Mouse (Mus musculus): ENCODE data around the gene Klf11.
"Not testable (repeated sequence)": the region's sequence is repeated elsewhere in the genome, so short reads cannot be mapped to it uniquely, and the experiment has no call there.

Klf11 gene

DNA sequence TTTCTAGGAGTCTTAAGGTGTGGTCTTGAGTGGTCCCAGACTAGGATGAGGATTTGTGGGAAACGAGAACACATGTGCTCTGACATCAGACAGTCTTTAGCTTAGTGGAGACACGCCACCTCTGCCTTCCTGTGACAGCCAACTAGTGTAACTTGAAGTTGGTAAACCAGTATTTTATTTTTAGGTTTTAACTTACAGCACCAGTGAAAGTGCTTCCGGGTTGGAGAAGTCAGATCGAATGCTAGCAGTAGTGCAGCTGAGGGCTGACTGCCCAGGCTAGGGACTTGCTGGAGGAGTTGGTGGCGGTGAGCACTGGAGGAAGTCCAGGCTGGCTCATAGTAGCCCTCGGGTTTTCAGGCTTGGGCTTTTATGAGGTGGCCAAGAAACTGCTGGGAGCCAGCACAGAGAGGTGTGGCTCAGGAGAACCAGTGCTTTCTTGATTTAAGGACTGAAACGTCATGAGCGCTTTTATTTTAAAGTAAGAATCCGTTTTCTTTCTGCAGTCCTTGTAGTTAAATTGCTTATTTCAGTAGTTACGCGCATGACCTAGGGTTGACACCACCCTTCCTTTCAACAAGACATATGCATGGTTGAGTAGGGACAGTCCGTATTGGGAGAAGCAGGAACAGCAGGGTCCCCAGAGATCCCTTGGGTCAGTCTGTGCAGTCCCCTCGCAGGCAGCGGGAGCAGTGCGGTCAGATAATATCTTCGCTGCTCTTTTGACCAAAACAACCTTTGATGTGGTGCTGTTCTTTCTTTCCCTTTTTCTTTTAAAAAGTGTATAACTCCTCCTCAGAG lies 3.2 kb downstream of the Klf11 start:
- no peak for DNase-seq (ENCODE audit: low read depth, low spot score)

GRCm38 (mm10) chr12:24656436-24656835 lies 5.4 kb downstream of the Klf11 start:
- no peak for DNase-seq (ENCODE audit: low read depth, low spot score)

DNA sequence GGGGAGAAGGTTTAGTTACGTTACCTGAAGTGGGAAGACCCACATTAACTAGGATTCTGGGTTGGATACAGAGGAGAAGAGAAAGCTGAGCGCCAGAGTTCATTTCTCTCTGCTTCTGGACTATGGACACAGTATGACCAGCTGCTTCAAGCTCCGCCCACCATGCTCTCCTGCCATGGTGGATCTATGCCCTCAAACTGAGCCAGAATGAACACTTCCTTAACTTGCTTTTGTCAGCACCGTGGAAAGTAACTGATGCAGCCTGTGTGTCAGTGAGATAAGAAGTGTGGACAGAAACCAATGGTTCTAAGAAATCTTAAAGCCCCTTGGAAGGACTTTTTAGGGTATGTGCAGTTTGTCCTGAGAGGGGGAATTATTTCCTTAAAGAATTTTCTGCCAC lies 7.9 kb downstream of the Klf11 start:
- DNase-seq (ENCODE audit: low read depth, low spot score), result no peak

DNA sequence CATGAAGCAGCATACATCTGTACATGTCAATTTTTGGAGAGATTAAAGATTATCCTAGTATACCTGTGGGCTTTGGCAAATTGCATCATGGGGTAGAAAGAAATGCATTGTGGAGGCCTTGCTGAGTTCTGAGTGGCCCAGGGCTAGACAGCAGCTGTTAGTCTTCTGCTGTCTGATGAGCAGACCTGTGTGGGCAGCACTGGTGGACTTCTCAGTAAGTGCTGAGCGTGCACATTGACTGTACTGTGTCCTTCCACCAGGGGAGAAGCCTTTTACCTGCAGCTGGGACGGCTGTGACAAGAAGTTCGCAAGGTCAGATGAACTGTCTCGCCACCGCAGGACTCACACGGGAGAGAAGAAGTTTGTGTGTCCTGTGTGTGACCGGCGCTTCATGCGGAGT lies 8.8 kb downstream of the Klf11 start:
- no peak for DNase-seq (ENCODE audit: low read depth, low spot score)

DNA sequence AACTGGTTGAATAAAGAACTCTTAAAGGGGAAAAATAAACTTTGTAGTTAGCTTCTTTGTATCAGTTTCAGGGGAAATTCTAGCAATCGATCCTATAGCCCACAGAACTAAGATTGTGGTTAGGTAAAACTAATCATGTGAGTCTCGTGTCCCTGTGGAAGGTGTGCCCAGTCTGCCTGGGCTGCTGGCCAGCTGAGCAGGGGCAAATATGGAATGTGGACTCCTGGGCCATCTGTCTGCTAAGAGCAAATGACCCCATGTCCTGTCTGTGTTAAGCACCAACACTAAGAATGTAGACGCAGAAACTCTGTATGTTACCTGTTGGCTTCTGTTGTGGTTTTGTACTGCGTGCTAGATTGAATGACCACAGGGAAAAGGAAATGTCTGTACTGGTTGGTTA lies 10.0 kb downstream of the Klf11 start:
- DNase-seq (ENCODE audit: low read depth, low spot score), result no peak

GRCm38 (mm10) chr12:24662131-24662530 lies 11.1 kb downstream of the Klf11 start:
- no peak for DNase-seq (ENCODE audit: low read depth, low spot score)

GRCm38 (mm10) chr12:24680096-24680491 lies 29.0 kb downstream of the Klf11 start:
- DNase-seq (ENCODE audit: low read depth, low spot score), result no peak

- DNase-seq (ENCODE audit: low read depth, low spot score), result no peak
These were observed 29.6 kb downstream of the Klf11 start for GRCm38 (mm10) chr12:24680492-24681285.

DNA sequence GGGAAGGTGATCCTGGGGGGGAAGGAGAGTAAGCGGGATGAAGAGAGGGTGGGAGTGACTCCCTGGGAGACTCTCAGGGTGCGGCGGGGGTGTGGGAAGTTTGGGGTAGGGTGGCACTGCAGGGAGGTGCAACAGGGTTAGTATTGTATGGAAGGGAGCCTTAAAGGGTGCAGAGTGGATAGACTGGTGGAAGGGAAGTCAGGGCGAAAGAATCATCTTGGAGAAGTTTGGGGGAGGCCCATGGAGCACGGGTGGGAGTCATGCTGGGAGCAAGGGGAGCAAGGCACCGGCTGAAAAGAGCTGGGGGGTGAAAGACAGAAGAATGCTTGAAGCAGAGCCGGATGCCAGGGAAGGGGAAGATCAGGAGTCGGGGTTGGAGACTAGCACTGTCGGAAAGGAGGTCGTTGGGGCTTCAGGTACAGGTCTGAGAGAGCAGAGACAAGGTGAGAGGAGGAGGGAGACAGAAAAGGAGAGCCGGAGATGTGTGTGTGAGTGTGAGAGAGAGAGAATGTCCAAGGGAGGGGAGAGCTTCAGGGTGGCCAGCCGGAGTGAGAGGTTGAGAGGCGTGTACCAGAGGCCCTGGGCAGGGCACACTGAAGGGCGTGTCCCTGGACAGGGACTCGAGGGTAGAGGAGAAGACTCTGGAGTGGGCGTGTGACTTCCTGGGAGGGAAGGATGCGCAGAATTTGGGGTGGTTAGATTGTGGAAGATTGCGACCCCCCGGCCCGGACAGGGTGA lies 30.4 kb downstream of the Klf11 start, which contains the start of gene Cys1:
Gene Cys1 (minus strand): TSS at position 528 of the 738 bp plus-strand sequence.
- no peak for DNase-seq (ENCODE audit: low read depth, low spot score)

GRCm38 (mm10) chr12:24682563-24682962 lies 31.5 kb downstream of the Klf11 start:
- no peak for DNase-seq (ENCODE audit: low read depth, low spot score)

- DNase-seq (ENCODE audit: low read depth, low spot score), result no peak
These were observed 32.4 kb downstream of the Klf11 start for GRCm38 (mm10) chr12:24683461-24683860.

GRCm38 (mm10) chr12:24686038-24686695 lies 35.1 kb downstream of the Klf11 start:
- no peak for DNase-seq (ENCODE audit: low read depth, low spot score)

- DNase-seq (ENCODE audit: low read depth, low spot score), result no peak
These were observed 35.7 kb downstream of the Klf11 start for GRCm38 (mm10) chr12:24686696-24687346.

- DNase-seq (ENCODE audit: low read depth, low spot score), result no peak
These were observed 39.3 kb downstream of the Klf11 start for GRCm38 (mm10) chr12:24690351-24690750.

DNA sequence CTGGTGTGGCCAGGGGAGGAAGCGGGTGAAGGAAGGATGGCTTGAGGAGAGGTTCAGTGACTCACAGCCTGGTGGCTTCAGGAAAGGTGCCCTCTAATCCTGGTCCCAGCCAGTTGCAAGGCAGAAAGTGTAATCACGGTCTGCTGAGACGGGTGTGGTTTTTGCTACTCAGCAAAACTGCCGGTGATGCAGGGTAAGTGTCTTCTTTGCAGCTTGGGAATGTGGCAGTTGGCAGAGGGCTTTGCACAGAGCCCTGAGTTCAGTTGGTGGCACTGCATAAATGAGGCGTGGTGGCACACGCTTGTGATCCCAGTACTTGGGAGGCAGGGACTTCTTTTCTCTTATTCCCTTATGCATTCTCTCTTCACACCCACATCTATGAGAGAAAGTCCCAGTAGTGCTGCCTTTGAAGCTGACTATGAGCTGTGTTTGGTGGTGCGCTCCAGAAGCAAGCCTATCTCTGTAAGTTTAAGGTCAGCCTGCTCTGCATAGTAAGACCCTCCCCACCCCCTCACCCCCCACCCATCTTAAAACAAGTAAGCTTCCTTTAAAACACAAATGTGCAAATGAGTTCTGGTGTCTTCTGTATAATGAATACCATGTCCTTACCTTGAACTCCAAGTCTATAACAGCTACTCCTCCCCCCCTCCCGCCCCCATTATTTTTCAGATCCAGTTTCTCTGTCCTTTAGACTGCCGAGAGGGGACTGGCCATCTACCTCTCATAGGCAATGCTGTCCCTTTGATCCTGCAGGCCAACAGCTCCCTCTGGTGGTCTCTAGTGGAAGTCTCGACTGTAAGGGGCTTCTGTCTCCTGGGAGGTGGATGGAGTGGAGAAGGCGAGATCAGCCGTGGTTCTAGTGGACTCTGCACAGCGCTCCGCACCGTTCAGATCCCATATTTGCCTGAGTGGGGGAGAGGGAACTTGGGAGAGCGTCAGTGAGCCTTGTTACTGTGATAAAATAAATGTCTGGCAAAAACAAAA lies 45.7 kb downstream of the Klf11 start:
- DNase-seq (ENCODE audit: low read depth, low spot score), result peak; percentile 90

DNA sequence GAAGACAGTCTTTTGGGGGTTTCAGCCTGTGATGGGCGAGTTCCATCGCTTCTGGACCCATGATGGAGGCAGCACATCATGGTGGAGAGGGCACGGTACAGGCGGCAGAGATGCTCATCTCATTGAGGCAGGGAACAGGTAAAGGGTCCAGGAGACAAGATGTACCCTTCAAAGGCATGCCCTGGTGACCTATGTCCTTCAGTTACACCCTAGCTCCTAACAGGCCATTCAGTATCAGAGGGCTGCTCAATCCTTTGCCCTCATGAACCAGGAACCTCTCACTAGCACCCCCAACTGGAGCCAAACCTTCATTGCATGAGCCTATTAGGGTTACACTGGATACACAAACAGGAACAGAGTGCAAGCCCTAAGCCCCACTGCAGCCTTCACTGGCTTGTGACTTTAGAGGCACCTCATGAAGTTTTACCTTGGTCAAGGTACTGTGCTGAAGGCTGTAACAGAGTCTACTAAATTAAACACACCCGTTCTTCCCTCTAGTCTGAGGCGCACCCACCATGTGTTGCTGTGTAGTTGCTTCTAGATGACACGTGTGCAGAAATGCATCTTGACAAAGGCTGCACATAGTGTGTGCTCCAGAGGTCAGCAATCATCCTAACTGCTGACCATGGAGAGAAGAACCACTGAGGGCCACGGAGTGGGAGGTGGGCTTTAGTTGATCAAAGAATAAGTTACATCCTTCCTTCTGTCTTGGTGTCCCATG lies 46.6 kb downstream of the Klf11 start:
- DNase-seq (ENCODE audit: low read depth, low spot score), result no peak

DNA sequence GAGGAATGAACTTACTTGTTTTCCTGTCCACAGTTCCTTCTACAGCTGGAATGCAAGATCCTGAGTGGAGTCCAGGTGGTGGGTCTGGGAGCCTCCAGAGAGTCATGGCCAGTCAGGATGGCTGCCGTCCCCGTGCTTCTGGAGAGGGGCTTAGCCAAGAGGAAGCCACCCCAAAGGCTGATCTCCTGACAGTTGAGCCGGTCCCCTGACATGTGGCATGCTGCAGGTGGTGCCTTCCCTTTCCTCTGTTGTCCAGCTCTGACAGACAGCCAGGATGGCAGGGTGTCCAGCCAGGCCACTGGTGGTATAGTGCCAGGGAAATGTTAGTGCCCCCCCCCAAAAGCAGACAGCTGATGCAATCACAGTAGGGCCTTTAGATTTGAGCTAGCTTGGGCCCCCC lies 47.4 kb downstream of the Klf11 start:
- DNase-seq (ENCODE audit: low read depth, low spot score), result no peak

- no peak for DNase-seq (ENCODE audit: low read depth, low spot score)
These were observed 48.5 kb downstream of the Klf11 start for GRCm38 (mm10) chr12:24699578-24699977.

DNA sequence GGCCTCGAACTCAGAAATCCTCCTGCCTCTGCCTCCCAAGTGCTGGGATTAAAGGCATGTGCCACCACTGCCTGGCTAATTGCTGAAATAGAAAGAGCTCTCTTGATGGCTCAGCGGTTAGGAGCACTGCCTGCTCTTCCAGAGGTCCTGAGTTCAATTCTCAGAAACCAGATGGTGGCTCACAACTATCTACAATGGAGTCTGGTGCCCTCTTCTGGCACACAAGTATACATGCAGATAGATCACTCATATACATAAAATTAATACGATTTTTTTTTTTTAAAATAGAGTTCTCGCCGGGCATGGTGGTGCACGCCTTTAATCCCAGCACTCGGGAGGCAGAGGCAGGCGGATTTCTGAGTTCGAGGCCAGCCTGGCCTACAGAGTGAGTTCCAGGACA lies 50.5 kb downstream of the Klf11 start:
- not testable (repeated sequence) for DNase-seq (ENCODE audit: low read depth, low spot score)

Measured in mesoderm, embryonic 11.5 days (tissue).